Mouse (Mus musculus) monocyte, adult 2 months (primary cell): ENCODE results near the gene Gm27021.

Experiments
- DNase-seq, 2 experiments: peaks; one replicate each; pipeline ENCODE4 v3.0.0; 2022; ENCODE audit warnings: low spot score in 2 of 2, low read depth in 1 of 2

Gene Gm27021

DNA sequence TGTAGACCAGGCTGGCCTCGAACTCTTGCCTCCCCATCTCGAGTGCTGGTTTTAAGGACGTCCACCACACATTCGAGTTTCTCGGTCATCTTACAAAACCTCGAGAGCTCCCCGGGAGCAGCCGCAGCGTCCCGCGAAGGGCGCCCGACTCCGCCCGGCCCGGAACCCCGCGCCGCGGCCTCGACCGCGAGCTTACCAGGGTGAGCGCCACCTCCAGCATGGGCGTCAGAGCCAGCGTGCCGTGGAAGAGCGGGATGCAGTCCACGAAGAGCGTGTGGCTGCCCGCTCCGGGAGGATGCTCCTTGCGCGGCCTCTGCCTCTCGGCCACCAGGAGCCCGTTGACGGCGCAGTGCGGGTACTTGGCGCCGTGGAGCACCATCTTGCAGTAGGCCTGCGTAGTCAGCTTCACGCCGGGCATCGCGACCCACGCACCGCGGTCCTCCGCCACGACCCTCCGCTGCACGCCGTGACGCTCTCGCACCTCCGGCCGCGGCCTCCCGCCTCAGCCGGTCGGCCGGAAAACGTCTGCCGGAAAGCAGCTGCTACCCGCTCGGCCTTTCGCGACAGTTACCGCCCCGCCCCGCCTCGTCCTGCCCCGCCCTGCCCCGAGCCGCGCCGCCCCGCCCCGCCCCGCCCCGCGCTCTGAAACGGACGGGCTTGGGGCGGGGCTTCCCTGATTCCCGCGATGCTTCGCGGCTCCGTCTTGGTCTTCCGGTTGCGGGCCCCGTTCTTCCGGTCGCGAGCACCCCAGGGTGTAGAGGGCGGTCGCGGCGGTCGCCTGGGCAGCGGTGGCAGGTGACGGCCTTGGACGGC lies at the start of gene Gm27021, which contains the start of gene Cox4i1:
Gene Gm27021, minus strand, starts transcription at position 519 of the 813 bp plus-strand sequence.
Gene Cox4i1, plus strand, starts transcription at position 662 of the 813 bp plus-strand sequence.
- peak; percentile 62 to 75 for DNase-seq

DNA sequence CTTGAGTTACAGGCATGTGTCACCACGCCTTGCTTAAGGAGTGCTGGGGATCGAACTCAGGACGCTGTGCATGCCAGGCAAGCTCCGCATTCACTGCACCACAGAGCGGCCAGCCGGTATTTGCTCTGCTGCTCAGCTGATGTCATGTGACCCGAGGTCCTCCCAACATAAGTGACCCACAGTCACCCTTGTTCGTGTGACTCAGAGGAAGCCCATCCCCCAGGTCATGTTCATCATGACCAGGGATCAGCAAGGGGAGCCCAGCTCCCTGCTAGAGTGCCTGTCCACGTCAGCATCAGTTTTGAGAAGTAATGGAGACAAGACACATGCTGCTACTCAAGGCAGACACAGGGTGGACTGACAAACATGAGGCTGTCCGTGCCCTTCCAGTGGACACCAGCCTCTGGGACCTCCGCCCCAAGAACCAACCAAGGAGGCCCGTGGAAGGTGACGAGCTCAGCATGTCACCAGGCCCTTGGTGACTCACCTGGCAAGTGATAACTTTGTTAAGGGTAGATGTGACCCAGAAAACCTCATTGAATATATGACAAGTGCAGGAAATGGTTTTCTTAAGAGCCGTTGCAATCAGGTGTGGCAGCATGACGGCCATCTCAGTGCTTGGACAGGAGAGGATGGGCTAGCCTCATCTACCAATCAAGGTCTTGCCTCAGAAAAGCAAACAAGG lies 48.3 kb upstream of the Gm27021 start:
- DNase-seq = no peak

DNA sequence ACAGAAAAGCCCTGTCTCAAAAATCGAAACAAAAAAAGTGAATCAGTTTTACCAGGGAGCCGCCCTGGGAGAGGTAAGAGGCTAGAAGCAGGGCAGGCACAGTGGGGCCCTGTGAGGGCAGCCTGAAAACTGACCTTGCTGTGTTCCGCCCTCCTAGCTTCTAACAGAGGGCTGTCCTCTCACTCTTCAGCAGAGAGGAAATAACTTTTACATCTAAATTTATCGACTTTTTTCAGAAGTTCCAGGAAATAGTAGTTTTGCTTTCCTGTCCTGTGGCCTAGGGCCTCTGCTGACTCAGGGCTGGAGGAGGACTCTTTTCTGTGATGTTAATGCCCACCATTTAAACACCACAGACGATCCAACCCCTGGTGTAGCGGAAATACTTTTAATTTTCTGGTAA lies 47.3 kb upstream of the Gm27021 start:
- no peak for DNase-seq

DNA sequence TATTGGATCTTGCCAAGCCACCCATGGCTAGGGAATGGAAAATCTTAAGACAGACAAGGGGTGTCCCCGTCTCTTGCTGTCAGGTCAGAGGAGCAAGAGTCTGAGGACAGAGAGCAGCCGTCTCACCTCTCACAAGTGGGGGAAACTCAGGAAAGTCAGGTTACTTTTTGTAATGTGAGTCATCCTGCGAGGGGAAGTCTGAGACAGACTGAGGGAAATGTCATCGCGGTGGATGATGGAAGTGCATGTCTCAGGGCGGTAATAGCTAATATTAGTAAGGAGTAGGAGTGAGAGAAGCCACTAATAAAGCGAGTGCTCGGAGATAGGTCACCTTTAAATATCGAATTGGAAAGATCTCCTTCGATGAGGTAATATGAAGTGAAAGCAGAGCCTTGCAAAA lies 41.3 kb upstream of the Gm27021 start:
- DNase-seq = no peak

DNA sequence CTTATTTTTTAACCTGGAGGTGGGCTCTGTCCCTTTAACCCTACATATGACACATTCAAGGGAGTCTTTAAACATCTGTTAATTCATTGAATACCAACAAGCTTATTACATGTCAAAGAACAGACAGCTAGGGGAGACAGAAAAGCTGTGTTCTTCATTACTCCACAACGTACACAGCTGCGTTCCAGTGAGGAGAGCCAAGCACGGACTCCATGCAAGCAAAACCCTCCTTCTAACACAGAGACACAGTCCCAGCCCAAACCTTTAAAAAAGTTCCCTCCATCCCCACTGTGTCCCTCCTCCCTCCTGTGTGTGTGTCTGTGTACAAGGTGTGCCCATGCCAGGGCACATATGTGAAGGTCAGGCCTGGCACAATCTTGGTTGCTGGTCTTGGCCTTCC lies 38.3 kb upstream of the Gm27021 start:
- DNase-seq = no peak

DNA sequence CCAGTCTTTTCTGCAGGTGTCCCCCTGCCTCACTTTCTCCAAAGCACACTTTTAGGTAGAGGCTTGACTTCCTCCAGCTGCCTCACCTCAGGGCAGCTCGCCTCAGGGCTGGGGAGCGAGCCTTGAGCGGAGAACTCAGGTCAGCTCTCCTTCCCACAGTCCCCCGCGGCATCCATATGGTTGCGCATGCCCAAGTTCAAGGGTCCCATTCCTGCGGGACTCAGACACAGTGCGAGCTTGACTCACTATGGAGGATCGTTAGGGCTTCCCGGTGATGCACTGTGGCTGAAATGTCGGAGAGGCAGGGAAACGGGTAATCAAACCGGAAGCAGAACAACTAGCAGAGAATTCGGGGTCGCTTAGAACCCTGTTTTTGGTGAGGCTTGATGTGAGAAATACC lies 37.3 kb upstream of the Gm27021 start:
- DNase-seq = no peak

DNA sequence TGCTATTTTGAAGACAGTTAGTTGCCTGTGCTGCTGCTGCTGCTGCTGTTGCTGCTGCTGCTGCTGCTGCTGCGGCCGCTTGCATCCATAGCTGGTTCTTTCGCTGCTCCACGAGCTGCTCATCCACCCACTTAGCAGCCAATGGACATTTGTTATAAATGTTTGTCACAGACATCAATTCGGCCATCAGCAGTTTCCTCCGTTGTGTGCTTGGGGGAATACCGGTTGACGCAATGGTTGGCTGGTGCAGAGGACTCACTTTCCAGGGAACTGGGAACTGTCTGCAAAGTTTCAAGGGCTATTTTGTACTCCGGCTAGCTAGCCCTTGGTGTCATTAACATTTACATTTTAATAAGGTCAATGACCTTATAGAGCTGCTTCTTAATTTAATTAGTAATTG lies 36.3 kb upstream of the Gm27021 start:
- no peak for DNase-seq

DNA sequence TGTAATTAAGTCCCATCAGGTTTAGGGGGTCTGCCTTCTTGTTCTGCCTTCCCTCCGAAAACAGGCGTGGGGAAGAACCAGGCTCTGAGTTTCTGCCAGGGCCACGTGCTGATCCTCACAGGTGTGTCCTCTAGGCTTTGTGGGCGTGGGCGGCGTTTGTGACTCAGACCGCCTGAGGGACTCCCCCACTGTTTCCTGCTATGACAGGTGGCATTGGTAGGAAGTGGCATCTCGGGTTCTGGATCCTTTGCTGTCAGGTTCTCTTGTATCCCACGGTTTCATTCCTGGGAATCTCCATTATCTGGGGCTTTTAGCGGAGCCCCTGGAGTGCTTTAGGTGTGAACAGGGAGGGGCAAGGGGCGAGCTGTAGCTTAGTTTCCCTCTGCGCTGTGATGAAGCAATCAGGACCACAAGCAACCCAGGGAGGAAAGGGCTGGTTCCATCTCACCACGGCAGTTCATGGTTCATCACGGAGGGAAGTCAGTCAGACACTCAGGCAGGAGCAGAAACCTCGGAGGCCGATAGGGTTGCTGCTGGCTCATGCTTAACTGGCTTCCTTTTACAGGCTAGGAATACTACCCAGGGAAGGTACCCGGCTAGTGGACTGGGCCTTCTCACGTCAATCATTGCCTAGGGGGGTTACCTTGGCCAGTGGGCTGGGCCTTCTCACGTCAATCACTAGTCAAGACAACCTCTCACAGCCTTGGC lies 34.0 kb upstream of the Gm27021 start:
- DNase-seq = peak in 1 of 2 experiments; percentile 51

DNA sequence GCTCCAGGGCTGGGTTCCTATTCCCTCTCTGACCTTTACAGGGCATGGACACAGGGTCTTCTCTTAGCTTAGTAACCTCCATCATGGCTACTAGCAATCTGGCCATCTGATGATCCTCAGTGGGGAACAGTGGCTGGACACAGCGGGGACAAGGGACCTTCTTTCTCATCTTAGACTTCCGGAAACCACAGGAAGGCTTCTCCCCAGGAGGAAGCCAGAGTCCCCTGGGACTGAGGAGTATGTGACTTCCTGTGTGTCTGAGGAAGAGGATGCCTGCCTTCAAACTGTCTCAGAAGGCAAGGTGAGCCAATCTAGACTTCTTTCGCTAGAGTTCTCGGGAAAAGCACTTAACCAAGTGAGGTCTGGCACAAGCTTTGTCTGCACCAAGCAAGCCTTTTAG lies 32.2 kb upstream of the Gm27021 start:
- no peak for DNase-seq

DNA sequence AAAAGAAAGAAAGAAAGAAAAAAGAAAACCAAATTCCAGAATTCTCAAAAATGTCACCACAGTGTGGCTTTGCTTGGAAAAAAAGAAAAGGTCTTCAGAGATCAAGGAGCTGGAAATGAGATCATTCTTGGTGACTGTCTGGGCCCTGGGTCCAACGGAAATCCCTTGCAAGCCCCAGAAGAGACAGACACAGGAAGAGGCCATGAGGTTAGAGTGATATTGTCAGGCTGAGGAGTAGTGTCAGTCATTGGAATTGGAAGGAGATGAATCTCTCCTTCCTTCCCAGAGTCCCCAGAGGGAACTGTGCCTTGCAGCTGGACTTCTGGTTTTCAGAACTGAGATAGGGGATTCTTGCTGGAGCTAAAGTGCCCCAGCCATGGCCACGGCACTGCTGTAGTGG lies 31.7 kb upstream of the Gm27021 start:
- DNase-seq = no peak

DNA sequence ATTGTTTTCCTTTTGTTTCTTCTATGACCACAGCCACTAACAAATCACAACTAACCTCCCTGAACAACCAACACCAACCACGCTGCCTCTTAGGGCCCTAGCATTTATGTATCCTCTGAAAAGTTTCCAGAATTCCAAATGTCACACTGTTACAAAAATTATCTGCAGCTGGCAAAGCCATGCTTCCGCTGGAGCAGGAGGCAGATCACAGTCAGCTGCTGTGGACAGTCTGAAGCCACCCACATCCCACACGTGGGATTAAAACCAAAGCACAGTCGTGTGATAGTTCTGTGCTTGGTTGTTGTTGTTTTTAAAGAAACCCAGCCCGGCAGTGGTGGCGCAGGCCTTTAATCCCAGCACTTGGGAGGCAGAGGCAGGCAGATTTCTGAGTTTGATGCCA lies 31.2 kb upstream of the Gm27021 start:
- no peak for DNase-seq

DNA sequence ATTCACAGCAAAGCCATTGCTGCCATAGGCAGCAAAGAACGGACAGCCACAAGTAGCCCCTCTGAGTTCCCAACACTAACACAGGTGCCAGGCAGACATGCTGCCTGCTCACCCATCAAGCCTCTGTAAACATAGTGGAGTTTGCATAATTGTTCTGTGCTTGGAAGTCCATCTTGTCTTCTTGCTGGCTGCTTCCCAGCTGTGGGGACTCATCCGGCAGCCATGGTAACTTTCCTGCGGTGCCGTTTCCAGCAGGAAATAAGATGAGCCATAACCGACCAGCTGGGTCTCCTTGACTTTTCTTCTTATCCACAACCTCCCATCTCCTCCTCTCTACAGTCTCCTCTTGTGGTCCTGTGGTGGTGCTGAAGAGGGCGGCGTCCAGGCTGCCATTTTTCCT lies 30.5 kb upstream of the Gm27021 start:
- no peak for DNase-seq

DNA sequence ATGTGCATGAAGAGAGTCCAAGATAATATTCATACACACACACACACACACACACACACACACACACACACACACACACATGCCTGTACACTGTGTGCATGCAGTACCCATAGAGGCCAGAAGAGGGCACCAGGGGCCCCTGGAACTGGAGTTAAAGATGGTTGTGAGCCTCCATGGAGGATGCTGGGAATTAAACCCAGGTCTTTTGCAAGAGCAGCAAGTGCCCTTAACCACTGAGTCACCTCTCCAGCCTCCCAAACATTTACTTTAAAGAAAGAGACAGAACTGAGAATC lies 30.0 kb upstream of the Gm27021 start:
- no peak for DNase-seq

DNA sequence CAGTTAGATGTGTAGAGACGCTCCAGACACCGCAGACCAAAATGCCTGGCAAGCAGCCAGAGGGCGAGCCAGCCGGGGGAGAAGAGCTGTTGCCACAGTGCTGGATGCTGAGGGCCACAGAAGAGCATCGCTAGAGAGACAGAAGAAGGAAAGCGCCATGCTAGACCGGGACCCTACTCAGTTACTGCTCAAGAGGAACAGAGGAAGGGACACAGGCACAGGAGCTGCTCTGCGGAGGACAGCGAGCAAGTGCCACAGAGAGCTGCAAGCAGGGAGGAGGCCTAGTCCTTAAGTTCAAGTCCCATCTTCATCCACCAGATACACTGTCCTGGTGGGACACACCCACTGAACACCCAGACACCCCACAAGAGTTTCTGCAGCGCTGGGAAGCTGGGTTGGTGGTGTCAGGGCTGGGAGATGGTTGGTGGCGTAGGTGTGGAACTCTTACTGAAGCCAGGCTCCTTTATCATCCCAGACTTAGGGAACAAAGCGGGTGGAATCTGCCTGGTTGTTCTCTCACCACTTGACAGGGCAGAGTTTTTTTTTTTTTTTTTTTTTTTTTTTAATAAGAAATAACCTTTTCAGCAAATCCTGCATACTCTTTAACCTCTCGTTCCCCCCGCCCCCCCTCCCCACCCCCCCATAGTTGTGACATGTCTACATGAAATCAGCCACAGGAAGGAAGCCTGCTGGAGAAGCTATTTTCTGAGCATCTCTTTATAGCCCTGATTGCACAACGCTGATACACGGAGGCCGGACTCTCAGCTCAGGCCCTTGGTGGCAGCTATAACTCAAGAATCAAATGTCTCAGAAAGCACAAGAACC lies 29.5 kb upstream of the Gm27021 start:
- DNase-seq = peak in 1 of 2 experiments; percentile 42

DNA sequence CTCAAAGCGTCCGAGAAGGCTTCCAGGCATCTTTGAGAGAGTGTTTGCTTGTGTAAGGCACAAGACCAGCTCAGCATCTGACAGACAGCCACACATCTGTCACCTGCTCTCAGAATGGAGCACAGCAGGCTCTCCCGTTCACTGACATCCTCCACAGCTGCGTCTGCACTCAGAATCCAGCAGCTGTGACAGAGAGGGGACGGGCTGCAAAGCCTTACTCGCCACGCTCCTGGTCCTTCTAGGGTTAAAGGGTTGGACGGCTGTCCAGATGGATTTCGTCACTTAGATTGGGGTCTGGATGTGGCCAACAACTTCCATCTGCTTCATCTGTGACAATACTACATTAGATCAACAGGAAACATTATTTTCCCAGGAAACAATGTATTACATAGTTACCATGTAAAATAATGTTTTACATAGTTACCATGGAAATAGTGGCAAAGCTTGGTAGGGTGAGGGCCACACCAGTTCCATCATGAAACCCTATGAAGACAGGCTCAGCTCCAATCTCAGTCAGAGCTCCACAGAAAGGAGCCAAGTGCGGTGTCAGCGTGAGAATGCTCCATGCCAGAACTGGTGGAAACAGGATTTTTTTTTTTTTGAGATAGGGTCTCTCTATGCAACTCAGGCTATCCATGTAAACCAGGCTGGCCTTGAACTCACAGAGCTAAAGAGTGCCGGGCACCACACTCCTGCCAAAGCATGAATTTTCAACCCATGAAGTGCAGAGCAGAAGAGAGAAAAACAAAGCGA lies 28.7 kb upstream of the Gm27021 start:
- no peak for DNase-seq

DNA sequence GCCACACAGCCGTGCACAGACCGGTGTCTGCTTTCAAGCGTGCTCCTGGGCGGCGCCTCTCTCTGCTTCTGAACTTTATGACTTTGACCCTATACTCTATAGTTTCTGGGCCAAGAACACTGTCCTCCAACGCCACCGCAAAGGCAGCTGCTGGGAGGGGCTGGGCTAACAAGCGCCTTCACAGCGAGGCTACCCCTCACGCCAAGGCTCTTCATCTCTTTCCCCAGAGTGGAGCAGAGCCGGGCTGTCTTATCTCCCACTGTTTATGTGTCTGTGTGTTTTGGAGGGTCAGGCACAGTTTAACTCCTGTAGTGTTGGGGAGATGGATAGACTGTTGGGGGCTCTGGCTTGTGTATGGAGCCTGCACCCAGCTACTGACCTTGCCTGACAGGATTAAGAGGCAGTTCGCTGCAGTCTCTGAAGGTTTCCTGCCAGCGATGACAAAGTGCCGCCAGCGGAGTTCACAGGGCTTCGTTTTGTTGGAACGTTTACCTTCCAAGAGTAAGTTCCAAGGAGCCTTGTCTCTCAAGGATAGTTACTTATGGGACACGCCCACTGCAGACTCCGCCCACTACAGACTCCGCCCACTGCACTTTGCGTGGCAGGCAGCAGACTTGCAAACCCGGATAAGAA lies 26.1 kb upstream of the Gm27021 start:
- no peak for DNase-seq

DNA sequence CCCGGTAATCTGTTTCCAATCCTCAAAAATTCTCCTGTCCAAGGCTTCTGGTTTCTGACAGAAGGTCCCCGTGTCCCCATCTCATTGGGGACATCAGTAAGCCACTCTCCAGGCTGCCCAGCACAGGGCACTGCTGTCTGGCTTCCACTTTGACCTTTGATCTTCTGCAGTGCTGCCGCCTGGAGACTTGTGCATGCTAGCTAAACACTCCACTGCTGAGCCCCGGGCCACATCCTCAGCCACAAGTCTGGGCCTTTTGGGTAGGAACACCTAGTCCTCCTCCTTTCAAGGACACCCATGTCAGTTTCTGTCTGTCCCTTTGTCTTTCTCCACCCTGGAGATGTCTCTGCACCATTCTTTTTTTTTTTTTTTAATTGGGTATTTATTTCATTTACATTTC lies 25.1 kb upstream of the Gm27021 start:
- no peak for DNase-seq

DNA sequence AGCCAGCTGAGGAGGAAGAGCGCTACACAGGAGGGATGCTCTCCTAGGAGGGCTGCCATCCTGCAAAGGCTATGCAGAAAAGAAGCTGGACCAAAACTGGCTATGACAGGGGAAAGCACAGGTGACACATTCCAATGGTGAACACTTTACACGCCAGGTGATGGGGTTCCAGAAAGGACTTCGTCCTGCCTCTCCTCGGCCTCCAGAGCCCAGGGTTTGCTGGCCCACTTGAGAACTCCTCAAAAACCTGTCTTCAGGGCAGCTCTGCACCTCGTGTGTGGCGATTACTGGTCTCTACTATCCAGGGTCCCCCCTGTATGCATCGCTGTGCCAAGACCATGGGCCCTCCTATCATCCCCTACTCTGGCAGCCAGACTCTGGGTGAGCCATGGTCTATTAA lies 20.6 kb upstream of the Gm27021 start:
- DNase-seq = no peak

DNA sequence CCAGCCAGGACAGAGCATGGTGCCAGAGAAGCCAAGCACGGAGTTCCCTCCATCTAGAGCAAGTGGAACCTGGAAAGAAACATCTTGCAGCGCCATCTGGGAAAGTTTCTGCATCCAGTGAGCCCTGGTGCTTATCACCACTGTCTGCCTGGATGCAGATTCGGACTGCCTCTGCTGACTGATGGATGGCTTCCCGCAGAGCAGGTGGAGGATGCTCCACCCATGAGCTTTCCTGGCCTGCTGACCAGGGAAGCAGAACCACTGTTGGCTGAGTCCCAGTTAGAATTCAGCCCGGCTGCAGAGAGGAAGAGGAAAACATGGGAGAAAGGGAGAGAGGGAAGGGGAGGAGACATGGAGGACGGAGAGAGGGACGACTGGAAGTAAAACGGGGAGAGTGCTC lies 19.9 kb upstream of the Gm27021 start:
- no peak for DNase-seq

DNA sequence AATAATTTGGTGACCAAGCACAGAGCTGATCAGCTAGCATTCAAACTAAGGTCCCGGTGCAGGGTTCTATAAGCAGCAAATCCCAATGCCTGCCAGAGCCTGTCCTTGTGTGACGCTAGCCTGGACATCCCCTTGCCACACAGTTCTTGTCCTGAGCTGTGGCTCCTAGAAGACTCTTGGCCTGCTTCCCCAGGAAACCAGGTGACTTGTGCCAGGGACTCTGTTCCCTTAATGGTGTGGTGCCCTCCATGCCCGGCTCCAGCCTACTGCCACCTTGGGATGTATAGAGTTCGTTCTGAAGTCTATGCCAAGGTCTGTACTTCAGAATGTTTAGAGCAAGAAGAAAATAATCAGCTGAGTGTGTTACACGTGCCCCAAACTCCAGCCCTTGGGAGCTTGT lies 18.7 kb upstream of the Gm27021 start:
- no peak for DNase-seq
